ENCODE assay signal across 11 mouse cellular contexts in genomic region chr8:116581318-116582019, GRCm38 (mm10).
DNase-seq lines count a peak whose midpoint lies in the region; ATAC-seq lines count a peak whose summit lies in the region.
"Had no signal": no experiment of that assay in that cellular context is flagged by ENCODE, and none has a peak within 500 bp of the region (broad histone marks: within the 10 kb centered on the region; RNA-seq: fewer than 3 reads in every experiment).

No protein-coding gene starts in this region.

- WGBS in kidney, embryonic 14.5 days = 84% methylated on average over 11 of the region's 11 CpGs

- no peak for ATAC-seq in kidney, embryonic 14.5 days (ENCODE audit: low FRiP score, low TSS enrichment)
- ATAC-seq in megakaryocyte progenitor cell, adult 5-6 weeks (replicated peaks; ENCODE audit: poor library complexity) = peak; percentile 87

- no peaks in the 10 kb centered on the region for H3K27me3 ChIP-seq in kidney, embryonic 14.5 days (ENCODE audit: control insufficient read depth, insufficient read depth, low read length)

- peak; percentile 64 for DNase-seq in kidney, adult 11 months
- DNase-seq in kidney, postnatal 25 days = peak; percentile 56 to 80
- DNase-seq in lung, adult 18-20 months = peak; percentile 52 to 54
- DNase-seq in adipocyte (ENCODE audit: low spot score) = no peak
- DNase-seq in gastrocnemius, adult 8-10 months (ENCODE audit: low spot score in 2 of 2) = no peak
- DNase-seq in adrenal gland, postnatal 25 days = no peak
- DNase-seq: heart, postnatal 14 days; right cerebral cortex, postnatal 14 days; thymus, postnatal 14 days had no signal

- H3K36me3 ChIP-seq in kidney, embryonic 14.5 days (ENCODE audit: control insufficient read depth, insufficient read depth, low read length) = no peaks in the 10 kb centered on the region

- no peak overlapping the region for H3K4me2 ChIP-seq in kidney, embryonic 14.5 days (replicated peaks; ENCODE audit: low read depth, low read length)

- no peak overlapping the region for H3K27ac ChIP-seq in kidney, embryonic 14.5 days (ENCODE audit: low read depth, low read length)

- H3K4me1 ChIP-seq in kidney, embryonic 14.5 days (ENCODE audit: control insufficient read depth, insufficient read depth, low read length) = no peaks in the 10 kb centered on the region

- H3K9ac ChIP-seq in kidney, embryonic 14.5 days (ENCODE audit: low read depth, low read length) = no peak overlapping the region

- H3K9me3 ChIP-seq in kidney, embryonic 14.5 days (ENCODE audit: control insufficient read depth, low read length) = no peaks in the 10 kb centered on the region

- no peak overlapping the region for H3K4me3 ChIP-seq in kidney, embryonic 14.5 days (ENCODE audit: low read length)

Comparison
In these comparisons a context has a peak if more than half of its experiments do, and no peak if none do; other contexts are left out.
1. DNase-seq: peak in kidney, adult 11 months (single experiment), kidney, postnatal 25 days (2 of 2) and lung, adult 18-20 months (2 of 2); none in adipocyte (single experiment), gastrocnemius, adult 8-10 months (0 of 2) and adrenal gland, postnatal 25 days (single experiment).